9 mouse cellular contexts compared by ENCODE assay signal in genomic region chr2:166433655-166434333, GRCm38 (mm10).
A peak's percentile ranks its signal among the peaks of the same experiment; 100 is the strongest.
DNase-seq lines count a peak whose midpoint lies in the region; ATAC-seq and TF ChIP-seq lines count a peak whose summit lies in the region.
"Had no signal": no experiment of that assay in that cellular context is flagged by ENCODE, and none has a peak within 500 bp of the region (broad histone marks: within the 10 kb centered on the region; RNA-seq: fewer than 3 reads in every experiment).

No protein-coding gene starts in this region.

- H3K4me3 ChIP-seq in embryonic fibroblast, embryonic 13.5 days (ENCODE audit: insufficient read depth, low read length): no peak overlapping the region
- H3K4me3 ChIP-seq in heart, embryonic 15.5 days: no peak overlapping the region
- H3K4me3 ChIP-seq in limb, embryonic 10.5 days: no peak overlapping the region
- no peak overlapping the region for H3K4me3 ChIP-seq in liver, embryonic 12.5 days

- H3K36me3 ChIP-seq in heart, embryonic 15.5 days: no peaks in the 10 kb centered on the region
- no peaks in the 10 kb centered on the region for H3K36me3 ChIP-seq in limb, embryonic 10.5 days
- H3K36me3 ChIP-seq in liver, embryonic 12.5 days: no peaks in the 10 kb centered on the region

- no peaks in the 10 kb centered on the region for H3K27me3 ChIP-seq in heart, embryonic 15.5 days
- peaks cover 3% of the 10 kb centered on the region; the same call in 1 of the 2 replicates for H3K27me3 ChIP-seq in limb, embryonic 10.5 days (ENCODE audit: low read depth, poor library complexity, severe bottlenecking)
- H3K27me3 ChIP-seq in liver, embryonic 12.5 days (replicated peaks): no peaks in the 10 kb centered on the region

- no peak for TF ChIP-seq CTCF in embryonic fibroblast, embryonic 13.5 days (IDR thresholded peaks at IDR 0.05; ENCODE audit: borderline replicate concordance, insufficient read depth, low read length)

- H3K4me2 ChIP-seq in heart, embryonic 15.5 days: no peak overlapping the region
- no peak overlapping the region for H3K4me2 ChIP-seq in liver, embryonic 12.5 days

- DNase-seq in 3T3-L1 (ENCODE audit: low read depth, low spot score) (peak; percentile 98), NIH3T3 (ENCODE audit: low read depth) (peak; percentile 97)
- DNase-seq in limb, embryonic 10.5 days (ENCODE audit: low spot score): no peak
- peak; percentile 80 for DNase-seq in right cerebral cortex, adult 2 months (ENCODE audit: low spot score in 2 of 2)

- H3K9ac ChIP-seq in heart, embryonic 15.5 days: no peak overlapping the region
- no peak overlapping the region for H3K9ac ChIP-seq in liver, embryonic 12.5 days
- H3K9ac ChIP-seq: liver, embryonic 14.5 days had no signal

- no peak for TF ChIP-seq POLR2A in embryonic fibroblast, embryonic 13.5 days (IDR thresholded peaks at IDR 0.05; ENCODE audit: low read depth, low read length)

- WGBS in heart, embryonic 15.5 days: 51% methylated on average over 15 of the region's 15 CpGs
- WGBS in limb, embryonic 10.5 days: 88% methylated on average over 15 of the region's 15 CpGs
- WGBS in liver, embryonic 12.5 days (ENCODE audit: insufficient replicate concordance): 70% methylated on average over 15 of the region's 15 CpGs

- peaks cover 15% of the 10 kb centered on the region; the same call in 1 of the 2 replicates for H3K4me1 ChIP-seq in embryonic fibroblast, embryonic 13.5 days (ENCODE audit: control insufficient read depth, insufficient read depth, low read length)
- H3K4me1 ChIP-seq in heart, embryonic 15.5 days (replicated peaks): peaks cover 49% of the 10 kb centered on the region
- peaks cover 37% of the 10 kb centered on the region for H3K4me1 ChIP-seq in limb, embryonic 10.5 days
- no peaks in the 10 kb centered on the region for H3K4me1 ChIP-seq in liver, embryonic 12.5 days

- H3K9me3 ChIP-seq in heart, embryonic 15.5 days (replicated peaks): no peaks in the 10 kb centered on the region
- no peaks in the 10 kb centered on the region for H3K9me3 ChIP-seq in limb, embryonic 10.5 days (replicated peaks)
- H3K9me3 ChIP-seq in liver, embryonic 12.5 days (replicated peaks): no peaks in the 10 kb centered on the region

- ATAC-seq in heart, embryonic 15.5 days (replicated peaks; ENCODE audit: insufficient number of reproducible peaks, insufficient read depth, low FRiP score, low read depth): 0 out of 2 replicates have a peak, but pooled peaks have one; percentile 11
- no peak for ATAC-seq in megakaryocyte-erythroid progenitor cell, adult 5-6 weeks (replicated peaks; ENCODE audit: low FRiP score, low TSS enrichment, poor library complexity, severe bottlenecking)
- ATAC-seq in liver, embryonic 12.5 days: no peak

- H3K27ac ChIP-seq in embryonic fibroblast, embryonic 13.5 days (ENCODE audit: insufficient read depth, low read length): peak overlapping the region; percentile 44; the same call in 1 of the 2 replicates
- peak overlapping the region; percentile 58 for H3K27ac ChIP-seq in heart, embryonic 15.5 days
- peak overlapping the region; percentile 70 for H3K27ac ChIP-seq in limb, embryonic 10.5 days
- no peak overlapping the region for H3K27ac ChIP-seq in liver, embryonic 12.5 days
- H3K27ac ChIP-seq: liver, embryonic 14.5 days had no signal
